Mouse (Mus musculus): Measurements from ENCODE around the gene Acot1.

DNA sequence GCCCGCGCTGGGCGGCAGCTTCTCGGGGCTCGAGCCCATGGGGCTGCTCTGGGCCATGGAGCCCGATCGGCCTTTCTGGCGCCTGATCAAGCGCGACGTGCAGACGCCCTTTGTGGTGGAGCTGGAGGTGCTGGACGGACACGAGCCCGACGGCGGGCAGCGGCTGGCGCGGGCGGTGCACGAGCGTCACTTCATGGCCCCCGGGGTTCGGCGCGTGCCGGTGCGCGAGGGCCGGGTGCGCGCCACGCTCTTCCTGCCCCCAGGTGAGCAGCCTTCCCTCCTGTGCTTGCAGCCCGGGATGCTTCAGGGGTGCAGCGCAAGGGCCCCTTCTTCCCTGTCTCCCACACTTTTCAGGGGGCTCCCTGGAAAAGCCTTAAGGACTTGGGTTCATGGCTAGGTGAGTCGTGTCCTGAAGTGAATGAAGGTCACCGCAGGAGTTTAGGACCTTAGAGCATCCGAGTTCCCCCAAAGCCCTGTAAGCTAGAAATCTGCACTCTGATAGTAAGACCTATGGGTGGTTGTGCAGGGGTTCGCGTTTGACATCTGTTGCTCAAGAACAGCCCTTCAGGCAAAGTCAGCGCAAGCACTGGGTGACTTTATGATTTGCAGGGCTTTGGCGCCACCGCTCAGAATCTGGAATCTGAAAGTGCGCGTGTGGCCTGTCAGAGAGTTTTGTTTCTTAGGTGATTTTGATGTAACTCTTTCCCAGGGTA lies 44.5 kb downstream of the Acot1 start:
- no peak for TF ChIP-seq POLR2A (IDR thresholded peaks at IDR 0.05; ENCODE audit: low read depth, low read length)
- no peak for TF ChIP-seq CTCF (IDR thresholded peaks at IDR 0.05; ENCODE audit: extremely low read depth, insufficient read depth, insufficient read length, insufficient replicate concordance)

Data from spleen, adult 2 months (tissue).